Mouse (Mus musculus) brain, adult 2 months (tissue): ENCODE measurements at regions not wholly inside any gene's neighbourhood (a gene's known extent, or its start where the extent isn't known, plus 50 kb on each side); places are given as distances from the start of the nearest gene placed in this dataset.

Source experiments
- DNase-seq: peaks from one replicate; pipeline ENCODE4 v3.0.0; 2011; ENCODE audit warnings: low read depth, low spot score

DNA sequence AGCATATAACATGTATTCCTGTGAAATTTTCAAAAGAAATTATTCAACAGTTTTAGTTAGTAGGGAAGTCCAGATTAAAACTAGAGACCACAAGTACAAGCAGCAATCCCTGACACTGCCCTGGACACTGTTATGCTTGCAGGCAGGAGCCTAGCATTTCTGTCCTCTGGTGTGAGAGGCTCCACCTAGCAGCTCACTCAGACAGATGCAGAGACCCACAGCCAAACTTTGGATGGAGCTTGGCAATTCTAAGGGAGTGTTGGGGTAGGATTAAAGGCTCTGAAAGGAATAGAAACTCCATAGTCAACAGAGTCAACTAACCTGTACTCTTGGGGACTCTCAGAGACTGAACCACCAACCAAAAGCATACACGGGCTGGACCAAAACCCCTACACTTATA, 509.8 kb downstream of the Flrt2 start:
- DNase-seq: no peak

- no peak for DNase-seq
Measured at GRCm38 (mm10) chr12:96226446-96226845, 534.4 kb downstream of the Flrt2 start.

DNA sequence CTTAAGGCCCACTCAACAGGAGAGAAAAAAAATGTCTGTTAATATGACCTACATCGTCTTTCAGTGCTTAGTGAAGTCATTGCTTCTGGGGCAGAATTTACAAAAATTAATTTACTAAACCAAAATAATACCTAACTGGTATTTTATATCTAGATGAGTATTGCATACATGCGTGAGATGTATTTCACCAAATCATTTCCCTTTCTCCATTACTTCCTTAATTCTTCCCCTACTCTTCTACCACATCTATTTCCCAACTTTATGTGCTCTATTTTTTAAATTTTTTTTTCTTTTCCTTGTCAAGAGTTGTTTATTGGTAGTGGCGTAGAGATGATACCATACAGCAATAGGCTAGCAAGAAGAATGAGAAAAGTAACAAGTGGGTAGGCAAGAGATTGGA, 536.7 kb downstream of the Flrt2 start:
- no peak for DNase-seq

GRCm38 (mm10) chr12:96235510-96235909, 543.5 kb downstream of the Flrt2 start:
- no peak for DNase-seq

DNA sequence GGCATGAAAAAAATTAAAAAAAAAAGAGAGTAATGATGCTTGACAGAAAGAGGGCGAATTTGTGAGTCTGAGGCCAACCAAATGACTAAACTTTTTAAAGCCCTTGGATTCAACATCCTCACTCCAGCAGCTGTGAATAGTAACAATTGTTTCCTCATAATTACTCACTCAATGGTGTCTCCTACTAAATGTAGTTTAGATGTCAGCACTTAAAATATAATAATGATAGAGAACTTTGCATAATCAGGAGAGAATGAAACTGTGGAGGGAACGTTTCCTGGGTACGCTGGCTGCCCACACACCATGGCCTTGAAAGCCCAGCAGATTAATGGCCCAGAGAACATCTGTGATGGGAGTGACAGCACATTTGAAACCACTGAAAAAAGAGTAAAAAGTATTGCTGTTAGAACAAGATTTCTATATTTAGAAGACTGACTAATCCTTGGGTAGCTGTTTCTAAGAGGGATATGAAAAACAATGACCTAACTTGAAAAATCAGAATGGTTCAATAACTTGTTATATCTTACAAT, 544.0 kb downstream of the Flrt2 start:
- peak; percentile 36 for DNase-seq

- no peak for DNase-seq
Measured at GRCm38 (mm10) chr12:96239642-96240041, 547.6 kb downstream of the Flrt2 start.

- no peak for DNase-seq
Measured at GRCm38 (mm10) chr12:96261978-96262377, 570.0 kb downstream of the Flrt2 start.

- DNase-seq: no peak
Measured at GRCm38 (mm10) chr12:96275894-96276293, 583.9 kb downstream of the Flrt2 start.

DNA sequence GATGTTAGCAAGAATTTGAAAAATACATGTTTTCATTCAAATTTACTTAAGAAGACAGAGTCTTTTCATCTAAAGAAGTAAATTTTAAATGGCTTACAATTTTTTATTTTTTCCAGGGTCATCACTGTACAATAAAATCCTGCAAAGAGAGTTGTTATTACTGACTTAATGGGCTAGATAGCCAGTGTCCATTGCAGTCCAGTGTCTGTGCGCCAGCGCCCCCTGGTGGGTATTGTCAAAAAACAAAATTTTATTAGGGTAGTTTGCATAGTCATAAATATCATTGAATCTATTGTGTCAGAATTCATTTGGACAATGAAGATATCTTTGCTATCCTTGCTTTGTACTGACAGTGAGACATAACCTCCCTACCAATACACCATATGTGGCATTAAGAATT, 619.1 kb downstream of the Flrt2 start:
- peak; percentile 22 for DNase-seq

- DNase-seq: no peak
Measured at GRCm38 (mm10) chr12:96323061-96323786, 631.2 kb downstream of the Flrt2 start.

GRCm38 (mm10) chr12:96351143-96351542, 659.1 kb downstream of the Flrt2 start:
- DNase-seq: no peak

- DNase-seq: no peak
Measured at GRCm38 (mm10) chr12:96378924-96379323, 686.9 kb downstream of the Flrt2 start.

DNA sequence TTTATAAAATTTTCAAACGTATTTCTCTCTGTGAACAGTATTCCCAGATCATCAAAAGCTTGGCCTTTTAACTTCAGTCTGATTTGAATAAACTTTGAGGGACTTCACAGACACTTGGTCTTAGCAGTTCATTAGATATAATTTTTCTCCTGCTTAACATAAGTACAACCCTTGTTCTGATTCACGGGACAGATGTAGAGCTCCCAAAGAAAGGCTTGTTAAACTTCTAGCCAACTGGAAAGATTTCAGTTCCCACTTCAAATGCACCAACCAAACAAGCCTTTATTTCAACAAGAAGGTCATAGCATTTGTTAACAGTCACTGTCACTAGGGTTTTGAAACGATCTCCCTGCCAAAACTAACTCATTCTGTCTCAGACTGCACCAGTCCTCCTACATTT, 727.1 kb downstream of the Flrt2 start:
- DNase-seq: no peak

GRCm38 (mm10) chr12:96419567-96419966, 727.5 kb downstream of the Flrt2 start:
- no peak for DNase-seq

- no peak for DNase-seq
Measured at GRCm38 (mm10) chr12:96427589-96427988, 735.6 kb downstream of the Flrt2 start.

DNA sequence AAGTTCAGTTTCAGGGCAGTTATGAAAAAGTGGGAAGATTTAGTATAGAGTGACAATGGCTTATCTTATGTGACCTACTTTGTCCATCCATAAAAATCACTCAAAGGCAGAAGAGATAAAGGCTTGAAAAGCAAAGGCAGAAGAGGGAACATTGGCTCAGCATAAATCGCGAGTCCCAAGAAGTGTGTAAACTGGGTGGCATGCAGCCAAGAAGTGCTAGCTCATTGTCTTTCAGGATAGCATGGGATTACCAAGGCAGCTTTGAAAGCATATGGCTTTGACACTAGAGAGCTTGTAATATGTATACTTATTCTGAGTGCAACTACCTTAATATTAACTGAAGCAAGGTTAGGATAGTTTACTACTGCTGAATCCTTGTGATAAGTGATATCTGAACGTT, 750.5 kb downstream of the Flrt2 start:
- peak; percentile 4 for DNase-seq

DNA sequence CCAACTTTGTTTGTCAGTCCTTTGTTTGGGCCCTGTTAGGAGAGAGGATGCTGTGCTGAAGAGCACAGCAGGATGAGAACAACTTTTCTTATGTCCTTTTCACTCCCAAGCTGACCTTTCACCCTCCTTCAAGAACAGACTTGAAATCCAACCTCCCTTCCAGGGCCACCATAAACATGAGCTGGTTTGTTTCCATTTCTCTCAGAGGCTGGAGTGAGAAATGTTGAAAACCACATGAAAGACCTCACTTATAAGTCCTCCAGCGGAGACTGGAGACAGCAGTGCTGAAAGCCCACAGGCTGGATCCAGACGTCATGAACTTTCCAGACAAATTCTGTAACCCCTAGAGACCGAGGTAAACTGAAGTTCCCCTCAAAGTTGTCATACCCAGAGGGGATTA, 761.3 kb downstream of the Flrt2 start:
- no peak for DNase-seq

- DNase-seq: no peak
Measured at GRCm38 (mm10) chr12:96476344-96476743, 784.3 kb downstream of the Flrt2 start.

DNA sequence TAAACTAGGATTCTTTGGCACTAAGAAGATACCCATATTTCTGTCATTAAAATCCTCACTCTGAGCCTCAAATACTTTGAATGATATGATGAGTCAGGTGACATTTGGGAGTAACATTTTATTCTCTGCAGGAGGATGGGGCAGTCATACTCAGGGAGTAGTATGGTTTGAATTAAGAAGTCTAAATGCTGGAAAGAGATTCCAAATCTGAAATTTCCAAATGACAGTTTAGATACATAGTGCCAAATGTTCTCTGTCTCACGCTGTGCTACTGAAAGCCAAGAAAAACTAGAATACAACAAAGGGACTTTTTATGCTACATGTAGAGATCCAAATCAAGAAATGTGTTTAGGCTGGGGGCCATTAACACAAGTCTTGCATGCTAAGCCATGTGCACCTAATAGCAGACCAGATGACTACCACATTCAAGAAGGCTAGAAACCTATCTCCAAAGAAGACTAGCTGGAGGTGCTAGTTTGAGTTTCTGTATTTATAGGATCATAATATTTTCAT, 796.5 kb downstream of the Flrt2 start:
- DNase-seq: peak; percentile 28

GRCm38 (mm10) chr12:96509658-96510057, 817.6 kb downstream of the Flrt2 start:
- DNase-seq: no peak

DNA sequence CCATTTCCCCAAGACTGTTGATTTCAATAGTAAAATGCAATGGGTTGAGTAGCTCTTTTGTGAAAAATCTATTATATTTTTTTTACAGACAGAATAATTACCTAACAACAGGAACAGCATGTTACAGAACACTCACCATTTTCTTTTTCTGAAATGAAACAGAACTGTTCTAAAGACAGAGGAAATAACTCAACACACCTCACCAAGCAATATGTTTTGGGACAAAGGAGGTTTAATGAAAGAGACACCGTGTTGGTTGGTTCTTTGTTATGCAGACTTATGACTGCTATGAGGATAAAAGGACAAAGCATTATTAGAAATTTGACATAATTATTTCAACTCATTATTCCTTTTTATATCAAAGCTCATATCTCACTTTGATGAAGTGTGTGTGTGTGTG, 866.8 kb downstream of the Flrt2 start:
- DNase-seq: peak; percentile 0

DNA sequence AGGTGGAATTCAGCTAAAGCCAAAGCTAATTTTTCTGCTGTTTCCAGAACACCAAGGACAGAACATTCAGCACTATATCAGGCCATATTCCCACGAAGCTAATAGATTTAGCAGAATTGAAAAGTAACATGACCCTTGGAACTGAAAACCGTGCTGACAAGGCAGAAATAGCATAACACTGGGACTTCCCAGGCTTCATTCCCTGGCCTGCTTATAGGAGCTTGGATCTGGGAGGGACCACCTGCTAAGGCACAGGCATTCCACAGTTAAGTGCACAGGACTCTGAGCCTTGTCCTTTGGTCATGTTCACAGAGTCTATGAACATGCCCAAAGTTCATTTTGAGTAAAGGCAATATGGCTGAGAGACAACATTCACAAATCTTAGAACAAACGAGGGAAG, 902.8 kb downstream of the Flrt2 start:
- DNase-seq: no peak

- no peak for DNase-seq
Measured at GRCm38 (mm10) chr12:96615134-96615533, 923.1 kb downstream of the Flrt2 start.
